Mouse (Mus musculus) lung, postnatal 10 days (tissue): ENCODE results near the gene Dusp22.

Experiments
- DNase-seq: peaks from one replicate; pipeline ENCODE4 v3.0.0; 2021

The Dusp22 gene

DNA sequence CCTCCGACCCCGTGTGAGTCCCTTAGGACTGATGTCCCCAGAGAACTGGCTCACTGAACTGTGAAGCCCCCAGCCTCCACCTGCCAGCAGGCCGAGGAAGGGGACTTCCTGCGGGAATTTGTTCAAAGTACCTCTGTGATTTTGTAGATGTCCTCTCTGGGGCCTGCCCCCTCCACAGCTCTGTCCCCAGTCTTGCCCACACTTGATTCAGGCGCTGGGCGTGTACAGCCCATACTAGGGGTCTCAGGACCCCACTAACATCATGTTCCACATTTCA, 91.4 kb downstream of the Dusp22 start:
- no peak for DNase-seq

DNA sequence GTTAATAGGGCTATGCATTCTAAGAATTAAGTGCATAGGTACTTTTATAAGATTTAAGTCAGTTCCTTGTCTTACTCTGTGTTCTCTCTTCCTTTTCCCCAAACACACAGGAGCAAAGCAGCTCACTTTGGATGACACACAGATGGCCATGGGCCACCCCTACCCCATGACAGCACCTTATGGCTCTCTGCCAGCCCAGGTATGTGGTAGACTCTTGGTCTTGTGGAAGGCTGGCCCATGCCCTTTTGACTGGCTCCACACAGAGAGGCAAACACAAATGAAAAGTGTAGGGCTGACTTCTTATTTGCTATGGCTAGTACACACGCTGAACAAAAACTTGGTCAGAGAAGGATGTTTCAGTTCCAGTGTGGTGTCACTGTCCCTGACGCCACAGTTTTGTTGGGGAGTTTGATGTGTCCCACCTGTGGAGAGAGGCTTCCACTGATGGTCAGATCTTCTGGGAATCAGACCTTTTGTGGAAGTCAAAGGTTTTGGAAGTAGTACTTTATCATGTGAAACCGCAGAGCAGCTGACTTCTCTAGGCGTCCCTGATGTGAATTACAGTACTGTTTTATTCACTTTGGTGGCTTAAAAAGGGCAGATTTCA, 92.9 kb downstream of the Dusp22 start:
- no peak for DNase-seq

DNA sequence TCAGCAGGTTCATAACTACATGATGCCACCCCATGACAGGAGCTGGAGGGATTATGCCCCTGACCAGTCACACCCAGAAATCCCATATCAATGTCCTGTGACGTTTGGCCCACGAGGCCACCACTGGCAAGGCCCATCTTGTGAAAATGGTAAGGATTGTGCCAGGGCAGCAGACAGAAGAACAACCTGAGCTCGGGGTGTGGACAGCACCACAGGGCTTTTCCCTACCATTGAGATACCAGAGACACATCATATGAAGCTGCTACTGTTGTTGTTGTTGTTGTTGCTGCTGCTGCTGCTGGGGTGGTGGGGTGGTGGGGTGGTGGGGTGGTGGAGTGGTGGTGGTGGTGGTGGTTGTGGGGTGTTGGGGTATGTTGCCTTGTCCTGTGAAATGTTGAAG, 93.6 kb downstream of the Dusp22 start:
- DNase-seq, result no peak

DNA sequence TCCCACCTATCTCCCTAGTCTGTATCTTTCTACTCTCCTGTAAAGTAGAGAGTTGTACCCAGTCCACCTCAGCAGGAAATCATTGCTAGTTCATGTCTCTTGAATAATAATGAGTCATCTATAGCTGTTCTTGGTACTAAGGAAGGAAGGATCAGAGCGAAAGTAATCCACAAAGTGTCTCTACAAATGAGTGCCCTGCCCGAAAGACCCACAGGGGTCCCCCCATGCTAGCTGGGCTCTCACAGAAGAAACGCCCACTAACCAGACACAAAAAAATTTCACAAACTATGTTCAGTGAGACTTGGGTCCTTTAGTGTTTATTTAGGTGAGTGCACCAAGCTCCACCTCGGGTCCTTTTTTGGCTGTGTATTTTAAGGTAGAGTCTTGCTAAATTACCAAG, 94.3 kb downstream of the Dusp22 start:
- no peak for DNase-seq

DNA sequence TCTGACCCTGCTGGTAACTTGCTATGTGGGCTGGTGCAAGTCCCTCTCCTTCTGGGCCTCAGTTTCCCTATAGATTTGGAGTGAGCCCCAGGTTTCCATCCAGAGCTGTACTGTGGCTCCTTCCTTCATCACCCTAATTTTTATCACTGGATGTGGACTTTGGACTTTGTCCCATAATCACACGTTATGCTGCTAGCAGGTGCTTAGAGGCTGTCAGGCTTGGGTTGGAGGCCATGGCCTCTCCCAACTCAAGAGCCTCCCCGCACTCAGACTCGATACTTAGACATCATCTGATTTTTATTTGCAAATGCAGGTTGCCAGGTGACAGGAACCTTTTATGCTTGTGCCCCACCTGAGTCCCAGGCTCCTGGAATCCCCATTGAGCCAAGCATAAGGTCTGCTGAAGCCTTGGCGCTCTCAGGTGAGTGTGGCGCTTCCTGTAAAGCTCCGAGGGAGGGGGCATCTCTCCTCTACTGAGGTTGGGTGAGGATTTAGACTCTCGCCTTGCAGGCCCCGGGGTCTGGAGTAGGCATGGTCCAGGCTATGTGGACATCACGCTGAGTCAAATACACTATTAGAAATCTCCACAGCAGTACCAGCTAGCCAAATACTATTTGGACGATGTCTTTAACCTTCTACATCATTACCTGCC, 95.2 kb downstream of the Dusp22 start:
- DNase-seq, result no peak

DNA sequence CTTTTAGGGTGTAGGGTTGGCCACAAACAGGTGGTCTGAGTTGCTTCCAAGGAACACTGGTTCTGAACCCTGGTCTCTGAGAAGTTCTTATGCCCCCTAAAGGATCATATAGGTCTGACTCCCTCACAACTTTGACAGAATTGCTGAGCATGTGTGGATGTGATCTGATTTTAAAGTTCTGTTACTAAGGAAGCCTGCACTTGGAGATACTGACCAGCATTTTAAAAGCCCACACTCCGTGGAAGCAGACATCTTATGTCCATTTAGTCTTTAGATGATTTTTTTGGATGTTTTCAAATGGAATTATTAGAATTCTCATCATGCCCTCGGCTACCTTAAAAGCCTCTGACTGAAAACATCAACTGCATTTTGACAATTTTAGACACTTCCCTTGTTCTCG, 95.8 kb downstream of the Dusp22 start:
- DNase-seq, result no peak

DNA sequence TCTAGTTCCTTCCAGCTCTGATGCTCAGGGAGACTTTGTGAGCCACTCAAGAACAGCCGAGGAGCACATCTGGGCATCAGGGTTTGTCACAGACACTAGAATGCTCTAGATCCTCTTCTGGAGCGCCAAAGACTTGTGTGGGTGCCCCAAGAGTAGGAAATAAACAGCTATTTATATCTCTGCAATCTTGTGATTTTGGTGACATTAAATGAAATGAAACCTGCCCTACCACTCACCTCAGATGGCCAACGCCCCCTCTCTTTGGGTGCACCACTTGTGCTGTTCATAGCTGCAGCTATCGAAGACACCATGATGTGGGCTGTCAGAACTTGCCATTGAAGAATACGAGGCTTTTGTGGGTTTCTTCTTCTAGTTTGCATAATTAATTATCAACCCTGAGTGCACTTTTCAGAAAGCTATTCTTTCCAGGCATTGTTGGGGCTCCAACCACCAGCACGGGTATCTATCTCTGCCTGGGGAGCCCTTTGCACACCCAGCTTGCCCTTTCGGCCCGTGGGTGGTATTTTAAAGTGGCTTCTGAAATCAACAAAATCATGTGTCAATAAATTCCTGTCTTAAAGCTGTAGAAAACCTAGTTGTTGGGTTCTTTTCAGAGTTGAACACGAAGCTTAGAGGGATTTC, 96.3 kb downstream of the Dusp22 start:
- no peak for DNase-seq

DNA sequence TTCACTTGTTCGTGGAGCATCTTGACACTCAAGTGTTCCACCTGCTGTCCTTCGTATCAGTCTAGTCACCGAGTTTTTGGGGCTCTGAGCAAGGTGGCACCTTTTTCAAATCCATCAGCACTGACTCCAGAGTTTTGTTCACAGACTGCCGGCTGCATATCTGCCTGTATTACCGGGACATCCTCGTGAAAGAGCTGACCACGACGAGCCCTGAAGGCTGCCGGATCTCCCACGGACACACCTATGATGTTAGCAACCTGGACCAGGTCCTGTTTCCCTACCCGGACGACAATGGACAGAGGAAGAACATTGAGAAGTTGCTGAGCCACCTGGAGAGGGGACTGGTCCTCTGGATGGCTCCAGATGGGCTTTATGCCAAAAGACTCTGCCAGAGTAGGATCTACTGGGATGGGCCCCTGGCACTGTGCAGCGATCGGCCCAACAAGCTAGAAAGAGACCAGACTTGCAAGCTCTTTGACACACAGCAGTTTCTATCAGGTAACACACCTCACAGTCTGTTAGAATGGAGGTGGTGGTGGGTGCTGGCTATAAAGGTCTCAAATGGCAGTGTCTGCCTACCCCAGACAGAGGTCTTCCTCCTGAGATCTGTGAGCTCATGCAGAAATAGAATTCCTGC, 97.6 kb downstream of the Dusp22 start:
- DNase-seq, result no peak

DNA sequence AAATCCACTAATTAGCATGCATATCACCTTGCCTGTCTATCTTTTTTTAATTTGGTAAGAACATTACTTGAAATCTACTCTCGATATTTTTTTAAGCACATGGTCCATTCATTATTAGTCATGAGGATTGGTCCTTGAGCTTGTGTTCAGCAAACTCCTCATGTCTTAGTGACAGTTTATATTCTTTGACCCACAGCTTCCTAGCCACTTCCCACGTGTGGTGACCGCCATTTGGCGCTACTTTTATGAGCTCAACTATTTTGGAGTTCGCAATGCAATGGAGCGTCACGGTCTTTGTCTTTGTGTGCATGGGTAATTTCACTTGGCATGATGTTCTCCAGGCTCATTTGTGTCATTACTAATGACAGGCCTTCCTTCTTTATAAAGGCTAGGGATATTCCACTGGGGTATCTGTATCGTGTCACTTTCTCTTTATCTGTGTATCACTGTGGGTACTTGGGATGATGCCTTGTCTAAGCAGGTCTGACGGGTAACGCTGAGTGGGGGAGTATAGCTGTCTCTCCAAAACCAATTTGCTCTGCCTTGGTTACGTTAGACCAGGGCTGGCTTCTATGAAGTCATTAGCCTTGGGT, 99.1 kb downstream of the Dusp22 start:
- no peak for DNase-seq

DNA sequence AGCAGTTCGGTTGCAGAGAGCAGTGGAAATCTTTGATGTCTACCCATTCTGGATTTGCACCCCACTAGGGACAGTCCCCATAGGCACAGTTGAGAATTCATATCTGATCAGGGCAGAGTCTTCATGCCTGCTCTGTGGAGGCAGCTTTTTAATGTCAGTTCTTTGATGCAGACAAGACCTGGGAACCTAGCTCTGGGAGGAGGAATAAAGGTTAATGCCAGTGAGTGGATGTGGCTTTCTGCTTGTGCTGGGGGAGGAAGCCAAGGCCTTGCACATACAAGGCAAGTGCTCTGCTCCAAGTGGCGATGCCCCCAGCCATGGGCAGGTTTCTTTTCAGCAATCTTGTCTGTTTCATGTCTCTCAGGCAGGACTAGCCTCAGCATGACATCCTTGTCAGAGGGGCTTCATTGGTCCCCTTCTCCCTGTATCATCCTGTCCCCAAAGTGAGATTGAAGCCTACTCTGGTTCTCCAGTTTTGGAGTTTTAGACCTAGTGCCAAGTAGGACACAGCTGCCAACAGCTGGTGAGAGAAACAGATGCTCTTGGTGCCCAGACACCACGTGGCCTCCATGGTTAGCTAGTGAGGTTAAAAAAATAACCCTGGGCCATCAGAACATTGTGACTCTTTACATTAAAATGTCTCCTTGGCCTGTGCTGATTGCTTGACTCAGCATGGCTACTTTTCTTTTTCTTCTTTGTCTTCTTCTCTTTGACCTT, 100.7 kb downstream of the Dusp22 start:
- DNase-seq, result no peak
